16 mouse cellular contexts compared by ENCODE assay signal in the genomic region with DNA sequence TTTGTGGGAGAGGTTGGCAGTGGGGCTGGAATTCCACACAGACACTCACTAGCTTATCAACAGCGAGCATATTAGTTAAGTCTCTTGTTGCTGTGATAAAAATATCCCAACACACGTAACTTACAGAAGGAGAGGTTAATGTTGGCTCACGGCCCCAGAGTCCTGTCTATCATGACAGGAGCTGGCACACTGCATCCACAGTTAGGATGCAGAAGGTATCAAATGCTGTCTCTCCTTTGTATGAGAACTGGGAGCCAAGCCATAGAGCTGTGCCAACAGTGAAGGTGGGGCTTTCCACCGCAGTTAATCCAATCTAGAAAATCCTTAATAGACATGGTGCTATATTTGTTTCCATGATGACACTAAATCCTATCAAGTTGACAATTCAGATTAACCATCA.
DNase-seq lines count a peak whose midpoint lies in the region; ATAC-seq and TF ChIP-seq lines count a peak whose summit lies in the region.
"Had no signal": no experiment of that assay in that cellular context is flagged by ENCODE, and none has a peak within 500 bp of the region (broad histone marks: within the 10 kb centered on the region; RNA-seq: fewer than 3 reads in every experiment).

No protein-coding gene starts in this region.

- H3K27ac ChIP-seq in heart, embryonic 13.5 days (replicated peaks) = 0 out of 2 replicates have a peak overlapping the region, but pooled peaks have one; percentile 6
- no peak overlapping the region for H3K27ac ChIP-seq in lung, embryonic 14.5 days (ENCODE audit: low read depth)
- 0 out of 2 replicates have a peak overlapping the region, but pooled peaks have one; percentile 45 for H3K27ac ChIP-seq in heart, embryonic 16.5 days (ENCODE audit: low read length)
- no peak overlapping the region for H3K27ac ChIP-seq in kidney, embryonic 15.5 days
- H3K27ac ChIP-seq: embryonic facial prominence, embryonic 12.5 days; limb, embryonic 10.5 days; liver, embryonic 13.5 days; stomach, postnatal 0 days had no signal

- no peak for ATAC-seq in heart, embryonic 13.5 days (ENCODE audit: extremely low read depth, insufficient number of reproducible peaks, low FRiP score, low TSS enrichment)
- no peak for ATAC-seq in lung, embryonic 14.5 days (ENCODE audit: insufficient read depth)
- ATAC-seq in heart, embryonic 16.5 days (replicated peaks; ENCODE audit: extremely low read depth, insufficient read depth, low FRiP score) = peak; percentile 96
- ATAC-seq in kidney, embryonic 15.5 days (replicated peaks; ENCODE audit: low FRiP score) = no peak
- ATAC-seq: inflammation-experienced regulatory T-cells, adult 6 months; midbrain, embryonic 16.5 days had no signal

- 25% methylated on average over 4 of the region's 4 CpGs for WGBS in heart, embryonic 13.5 days
- WGBS in lung, embryonic 14.5 days = 52% methylated on average over 4 of the region's 4 CpGs
- WGBS in heart, embryonic 16.5 days = 23% methylated on average over 4 of the region's 4 CpGs
- WGBS in kidney, embryonic 15.5 days = 54% methylated on average over 4 of the region's 4 CpGs

- H3K9me3 ChIP-seq in heart, embryonic 13.5 days = no peaks in the 10 kb centered on the region
- H3K9me3 ChIP-seq in lung, embryonic 14.5 days (ENCODE audit: low read depth, low read length) = no peaks in the 10 kb centered on the region
- H3K9me3 ChIP-seq in heart, embryonic 16.5 days (replicated peaks; ENCODE audit: control insufficient read depth, low read length) = no peaks in the 10 kb centered on the region
- no peaks in the 10 kb centered on the region for H3K9me3 ChIP-seq in kidney, embryonic 15.5 days (replicated peaks)
- H3K9me3 ChIP-seq: embryonic facial prominence, embryonic 12.5 days; limb, embryonic 10.5 days; liver, embryonic 13.5 days had no signal

- H3K4me3 ChIP-seq in heart, embryonic 13.5 days = no peak overlapping the region
- no peak overlapping the region for H3K4me3 ChIP-seq in lung, embryonic 14.5 days (ENCODE audit: low read depth, low read length)
- H3K4me3 ChIP-seq in heart, embryonic 16.5 days (ENCODE audit: low read length) = no peak overlapping the region
- H3K4me3 ChIP-seq in kidney, embryonic 15.5 days (replicated peaks) = no peak overlapping the region
- H3K4me3 ChIP-seq: embryonic facial prominence, embryonic 12.5 days; limb, embryonic 10.5 days; liver, embryonic 13.5 days had no signal

- H3K4me2 ChIP-seq in heart, embryonic 13.5 days = no peak overlapping the region
- no peak overlapping the region for H3K4me2 ChIP-seq in lung, embryonic 14.5 days
- H3K4me2 ChIP-seq in heart, embryonic 16.5 days (ENCODE audit: low read depth, low read length) = no peak overlapping the region
- no peak overlapping the region for H3K4me2 ChIP-seq in kidney, embryonic 15.5 days
- H3K4me2 ChIP-seq: embryonic facial prominence, embryonic 12.5 days; liver, embryonic 13.5 days had no signal

- DNase-seq in cerebellum, postnatal 10 days = peak; percentile 86 to 90
- DNase-seq in cerebellum, adult 11 months = no peak
- no peak for DNase-seq in heart, adult 11 months
- DNase-seq in lung, embryonic 14.5 days = peak; percentile 11
- no peak for DNase-seq in lung, postnatal 4 days
- DNase-seq: gastrocnemius, postnatal 25 days; liver, embryonic 13.5 days; right cerebral cortex, adult 18-20 months had no signal

- no peak overlapping the region for H3K9ac ChIP-seq in heart, embryonic 13.5 days
- no peak overlapping the region for H3K9ac ChIP-seq in lung, embryonic 14.5 days
- no peak overlapping the region for H3K9ac ChIP-seq in heart, embryonic 16.5 days (ENCODE audit: low read length)
- H3K9ac ChIP-seq in kidney, embryonic 15.5 days = no peak overlapping the region
- H3K9ac ChIP-seq: embryonic facial prominence, embryonic 12.5 days; liver, embryonic 13.5 days had no signal

- H3K4me1 ChIP-seq in heart, embryonic 13.5 days = peaks cover 11% of the 10 kb centered on the region
- no peaks in the 10 kb centered on the region for H3K4me1 ChIP-seq in lung, embryonic 14.5 days (ENCODE audit: insufficient read depth)
- peaks cover 8% of the 10 kb centered on the region; the same call in 1 of the 2 replicates for H3K4me1 ChIP-seq in heart, embryonic 16.5 days (ENCODE audit: control insufficient read depth, insufficient read depth, low read length)
- no peaks in the 10 kb centered on the region for H3K4me1 ChIP-seq in kidney, embryonic 15.5 days
- H3K4me1 ChIP-seq: embryonic facial prominence, embryonic 12.5 days; liver, embryonic 13.5 days had no signal

- no peak for TF ChIP-seq CTCF in lung, embryonic 14.5 days (IDR thresholded peaks at IDR 0.05; ENCODE audit: low read depth)

- H3K36me3 ChIP-seq in heart, embryonic 13.5 days = no peaks in the 10 kb centered on the region
- H3K36me3 ChIP-seq in lung, embryonic 14.5 days (ENCODE audit: insufficient read depth) = no peaks in the 10 kb centered on the region
- no peaks in the 10 kb centered on the region for H3K36me3 ChIP-seq in heart, embryonic 16.5 days (ENCODE audit: control insufficient read depth, insufficient read depth)
- no peaks in the 10 kb centered on the region for H3K36me3 ChIP-seq in kidney, embryonic 15.5 days
- H3K36me3 ChIP-seq: embryonic facial prominence, embryonic 12.5 days; limb, embryonic 10.5 days; liver, embryonic 13.5 days had no signal

- H3K27me3 ChIP-seq in heart, embryonic 13.5 days (replicated peaks) = no peaks in the 10 kb centered on the region
- no peaks in the 10 kb centered on the region for H3K27me3 ChIP-seq in lung, embryonic 14.5 days (ENCODE audit: insufficient read depth, low read length)
- H3K27me3 ChIP-seq in heart, embryonic 16.5 days (ENCODE audit: control insufficient read depth, insufficient read depth, low read length) = no peaks in the 10 kb centered on the region
- H3K27me3 ChIP-seq in kidney, embryonic 15.5 days = no peaks in the 10 kb centered on the region
- H3K27me3 ChIP-seq: embryonic facial prominence, embryonic 12.5 days; liver, embryonic 13.5 days had no signal

Comparison
In these comparisons a context has a peak if more than half of its experiments do, and no peak if none do; other contexts are left out.
1. DNase-seq: peak in cerebellum, postnatal 10 days (2 of 2) and lung, embryonic 14.5 days (single experiment); none in cerebellum, adult 11 months (single experiment), heart, adult 11 months (single experiment) and lung, postnatal 4 days (0 of 2).
2. H3K27ac ChIP-seq: peak in heart, embryonic 13.5 days (single experiment) and heart, embryonic 16.5 days (single experiment); none in lung, embryonic 14.5 days (single experiment) and kidney, embryonic 15.5 days (single experiment).